Mouse (Mus musculus): ENCODE measurements around the gene Slc30a3.
A peak's percentile ranks its signal among the peaks of the same experiment; 100 is the strongest.
"Not testable (repeated sequence)": the region's sequence is repeated elsewhere in the genome, so short reads cannot be mapped to it uniquely, and the experiment has no call there.

Gene Slc30a3

DNA sequence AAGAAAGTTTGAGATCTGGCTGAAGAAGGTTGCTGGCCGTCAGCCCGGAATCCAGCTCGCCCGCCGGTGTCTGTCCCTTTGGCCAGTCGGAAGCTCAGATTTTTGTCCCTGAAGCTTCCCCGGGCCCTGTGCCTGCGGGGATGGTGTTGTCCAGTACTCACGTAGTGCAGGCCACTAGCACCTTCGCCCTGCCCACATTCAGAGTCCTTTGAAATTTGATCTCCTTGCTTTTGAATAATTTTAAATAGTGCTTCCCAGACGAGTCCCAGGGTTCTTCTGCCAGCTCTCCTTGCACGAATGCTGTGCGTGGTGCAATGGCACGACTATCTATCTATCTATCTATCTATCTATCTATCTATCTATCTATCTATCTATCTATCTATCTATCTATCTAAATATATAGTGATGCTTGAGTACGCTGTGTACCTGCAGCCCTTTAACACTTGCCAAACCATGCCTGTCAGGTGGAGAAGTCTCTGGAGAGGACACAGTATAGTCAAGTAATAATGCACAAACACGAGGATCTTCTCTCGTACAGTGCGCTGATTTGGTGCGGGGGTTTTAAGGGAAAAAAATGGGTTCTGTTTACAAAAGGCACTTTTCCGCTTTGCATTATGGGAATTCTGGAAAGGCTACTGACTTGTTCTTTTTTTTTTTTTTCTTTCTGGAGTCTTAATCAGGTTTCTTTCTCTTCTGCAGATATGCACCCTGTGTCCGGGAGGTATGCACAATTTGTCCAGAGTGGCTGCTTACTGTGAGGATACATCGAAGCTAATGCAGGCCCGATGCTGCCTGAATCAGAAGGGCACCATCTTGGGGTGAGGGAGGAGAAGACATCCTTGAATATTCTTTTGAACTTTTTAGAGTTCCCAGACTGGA is 59.0 kb downstream of the Slc30a3 start, which contains the start of gene Slc5a6:
Slc5a6 (minus strand) TSS at position 162 of the 879 bp plus-strand sequence.
- peak; percentile 85 for DNase-seq (ENCODE audit: low read depth, low spot score)

DNA sequence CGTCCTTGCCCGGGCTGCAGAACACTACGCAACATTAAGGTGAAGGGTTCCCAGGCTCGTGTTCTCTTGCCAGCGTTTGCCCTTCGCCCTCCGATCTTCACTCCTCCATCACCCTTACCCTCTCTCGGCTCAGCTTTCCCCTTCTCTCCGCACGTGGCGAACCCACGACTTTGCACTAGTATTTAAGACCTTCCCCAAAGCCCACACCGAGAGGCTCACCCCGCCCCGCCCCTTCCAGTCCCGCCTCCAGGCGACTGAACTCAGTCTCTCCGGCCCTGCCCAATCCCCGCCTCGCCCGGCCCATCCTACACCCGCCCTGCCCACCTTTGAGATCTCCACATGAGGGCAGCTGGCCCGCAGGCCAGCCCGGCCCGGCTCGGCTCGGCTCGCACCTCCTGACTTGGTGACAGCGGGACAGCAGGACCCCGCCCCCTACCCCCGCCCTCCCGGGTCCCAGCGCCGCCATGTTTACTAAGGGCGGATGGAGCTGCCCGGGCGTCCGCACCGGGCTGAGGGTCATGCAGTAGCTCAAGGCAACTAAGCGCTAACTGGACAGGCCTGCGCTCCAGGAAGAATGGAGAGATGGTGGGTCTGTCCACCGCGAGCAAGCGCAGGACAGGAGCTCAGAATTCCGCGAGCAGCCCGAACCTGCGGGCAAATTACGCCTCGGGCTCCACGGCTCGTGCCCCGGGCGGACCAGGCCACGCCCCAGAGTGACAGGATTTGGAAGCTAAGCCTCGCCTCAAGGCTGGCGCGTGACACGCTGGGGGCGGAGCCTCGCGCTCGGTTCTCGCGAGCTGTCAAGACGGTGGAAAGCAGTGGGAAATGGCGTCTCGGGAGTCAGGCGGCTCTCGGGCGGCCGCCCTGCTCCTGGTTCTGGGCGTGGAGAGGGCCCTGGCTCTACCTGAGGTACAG is 59.9 kb downstream of the Slc30a3 start, which contains the start of gene Atraid:
Atraid (plus strand) TSS at position 465 of the 915 bp plus-strand sequence.
- peak; percentile 98 for DNase-seq (ENCODE audit: low read depth, low spot score)

- DNase-seq (ENCODE audit: low read depth, low spot score) = no peak
Observed at GRCm38 (mm10) chr5:31047074-31047473, 61.0 kb downstream of the Slc30a3 start.

DNA sequence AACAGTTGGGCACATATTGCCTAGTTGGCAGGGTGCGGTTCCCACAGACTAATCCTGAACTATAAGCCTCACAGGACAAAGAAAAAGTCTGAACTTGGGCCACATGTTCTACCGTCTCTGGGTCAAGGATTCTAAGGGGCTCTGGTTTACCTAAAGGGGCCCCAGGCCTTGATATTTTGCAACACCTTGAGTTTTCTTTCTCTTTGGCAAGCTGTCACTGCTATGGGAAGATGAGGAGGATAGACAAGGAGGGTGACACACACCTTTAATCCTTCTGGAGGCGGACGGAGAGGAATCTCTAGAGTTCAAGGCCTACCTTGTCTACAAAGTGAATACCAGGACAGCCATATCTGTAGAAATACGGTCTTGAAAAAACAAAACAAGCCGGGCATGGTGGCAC is 61.6 kb downstream of the Slc30a3 start:
- DNase-seq (ENCODE audit: low read depth, low spot score) = no peak

DNA sequence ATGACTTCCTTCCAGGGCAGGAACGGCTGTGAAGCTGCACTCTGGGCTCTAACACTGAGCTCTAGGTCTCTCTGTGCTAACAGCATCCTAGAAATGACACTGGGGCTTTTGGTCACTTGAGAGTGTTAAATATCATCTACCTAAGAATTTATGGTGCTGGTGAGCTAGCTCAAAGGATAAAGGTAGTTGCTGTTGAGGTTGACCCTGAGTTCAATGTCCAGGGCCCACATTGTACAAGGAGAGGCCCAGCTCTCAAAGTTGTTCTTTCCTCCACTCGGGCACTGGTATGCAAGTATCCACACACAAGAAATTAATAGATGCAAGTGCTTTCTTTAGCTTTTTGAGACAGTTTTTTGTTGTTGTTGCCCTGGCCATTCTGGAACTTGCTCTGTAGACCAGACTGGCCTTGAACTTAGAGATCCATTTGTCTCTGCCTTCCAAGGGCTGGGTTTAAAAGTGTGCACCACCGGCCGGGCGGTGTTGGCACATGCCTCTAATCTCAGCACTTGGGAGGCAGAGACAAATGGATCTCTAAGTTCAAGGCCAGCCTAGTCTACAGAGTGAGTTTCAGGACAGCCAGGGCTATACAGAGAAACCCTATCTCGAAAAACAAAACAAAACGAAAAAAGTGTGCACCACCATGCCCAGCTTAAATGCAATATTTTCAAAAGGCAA is 69.7 kb downstream of the Slc30a3 start:
- no peak for DNase-seq (ENCODE audit: low read depth, low spot score)

DNA sequence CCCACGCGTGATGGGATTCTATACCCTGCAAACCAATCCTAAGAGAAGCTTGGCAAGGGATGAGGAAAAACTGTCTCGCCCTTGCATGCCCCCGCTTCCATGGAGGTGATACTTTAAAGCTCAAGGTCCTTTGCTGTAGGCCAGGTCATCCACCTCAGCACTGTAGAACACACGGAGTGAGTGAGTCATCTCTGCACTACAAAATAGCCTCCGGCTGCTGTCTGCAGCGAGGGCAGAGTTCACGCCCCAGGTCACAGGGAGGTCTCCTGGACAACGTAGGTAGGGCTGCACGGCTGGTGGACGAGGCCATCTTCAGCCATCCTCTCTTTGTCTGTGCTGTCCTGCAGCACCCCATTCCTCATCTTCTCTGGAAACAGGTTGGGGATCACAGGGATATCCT is 71.5 kb downstream of the Slc30a3 start:
- DNase-seq (ENCODE audit: low read depth, low spot score) = not testable (repeated sequence)

Measured in R1 (cell line).